Mouse (Mus musculus): ENCODE results near the gene Gm20532. TPM values are rescaled to one million over a fixed set of nuclear protein-coding genes. Genes with fewer than 3 reads are reported as not detected.

The Gm20532 gene
- polyA plus RNA-seq (2015; fragmentation: Nextera tagmentation; extraction: Ambion mirVana) = not detected in 2 replicates

GRCm38 (mm10) chr2:26586294-26587043 lies at the start of gene Gm20532:
Gene Gm20532 (plus strand): TSS chr2:26586639.
- no peaks in the 10 kb centered on the region for H3K36me3 ChIP-seq (ENCODE audit: poor library complexity, severe bottlenecking)
- H3K27me3 ChIP-seq = no peaks in the 10 kb centered on the region
- peak within 1 kb of the TSS; percentile 55 for H3K4me3 ChIP-seq
- ATAC-seq = peak; percentile 83
- H3K27ac ChIP-seq = peak within 1 kb of the TSS; percentile 31
- H3K4me2 ChIP-seq = peak within 1 kb of the TSS; percentile 73
- WGBS = under 1% methylated on average over 64 of the region's 65 CpGs
- peaks cover 15% of the 10 kb centered on the region; the same call in 1 of the 2 replicates for H3K4me1 ChIP-seq
- H3K9ac ChIP-seq = peak within 1 kb of the TSS; percentile 72
- no peaks in the 10 kb centered on the region for H3K9me3 ChIP-seq (replicated peaks)

- Histone ChIP-seq H3K4me2 (no peak overlapping the region), H3K27me3 (no peaks in the 10 kb centered on the region), H3K9me3 (replicated peaks) (no peaks in the 10 kb centered on the region), H3K4me1 (peaks cover 41% of the 10 kb centered on the region), H3K27ac (no peak overlapping the region), H3K36me3 (ENCODE audit: poor library complexity, severe bottlenecking) (no peaks in the 10 kb centered on the region), H3K4me3 (no peak overlapping the region), H3K9ac (no peak overlapping the region)
- no peak for ATAC-seq
- 73% methylated on average over 2 of the region's 2 CpGs for WGBS
Observed at GRCm38 (mm10) chr2:26539516-26539915, 46.9 kb upstream of the Gm20532 start.

GRCm38 (mm10) chr2:26540721-26541120 lies 45.7 kb upstream of the Gm20532 start:
- 25% methylated on average over 7 of the region's 7 CpGs for WGBS
- Histone ChIP-seq H3K9ac (peak overlapping the region; percentile 41; the same call in 1 of the 2 replicates), H3K4me2 (no peak overlapping the region), H3K9me3 (replicated peaks) (no peaks in the 10 kb centered on the region), H3K4me1 (peaks cover 29% of the 10 kb centered on the region), H3K27me3 (no peaks in the 10 kb centered on the region), H3K4me3 (no peak overlapping the region), H3K36me3 (ENCODE audit: poor library complexity, severe bottlenecking) (no peaks in the 10 kb centered on the region), H3K27ac (peak overlapping the region; percentile 0; the same call in 1 of the 2 replicates)
- 0 out of 2 replicates have a peak, but pooled peaks have one; percentile 8 for ATAC-seq

DNA sequence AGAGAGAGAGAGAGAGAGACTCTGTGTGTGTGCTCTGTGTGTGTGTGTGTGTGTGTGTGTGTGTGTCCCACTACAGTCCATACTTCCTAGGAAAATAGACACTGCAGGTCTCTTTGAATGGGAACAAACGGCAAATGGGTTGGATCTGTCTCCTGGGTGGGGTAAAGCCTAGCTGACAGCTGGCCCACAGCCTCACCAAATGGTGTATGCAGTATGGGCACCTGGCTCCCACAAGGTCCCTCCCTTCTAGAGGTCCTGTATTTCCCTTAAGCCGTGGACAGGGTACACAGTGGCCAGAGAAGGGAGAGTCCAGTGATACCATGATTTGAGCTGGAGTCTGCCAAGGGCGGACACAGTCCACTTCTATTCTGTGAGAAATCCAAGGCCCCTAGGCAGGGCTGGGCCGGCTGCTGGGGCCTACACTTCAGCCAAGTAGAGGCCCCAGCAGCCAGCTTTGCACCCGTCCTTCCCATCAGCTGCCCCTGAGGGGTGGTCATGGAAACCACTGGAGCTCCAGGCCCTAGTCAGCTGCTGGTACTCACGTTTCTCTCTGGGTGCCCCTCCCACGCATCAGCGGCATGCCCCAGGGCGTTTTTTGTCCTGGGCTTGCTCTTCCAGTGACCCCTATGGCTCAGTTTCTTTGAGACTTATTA lies 45.1 kb upstream of the Gm20532 start:
- no peak overlapping the region for H3K9ac ChIP-seq
- ATAC-seq = peak; percentile 68
- 39% methylated on average over 9 of the region's 9 CpGs for WGBS

GRCm38 (mm10) chr2:26543155-26543554 lies 43.3 kb upstream of the Gm20532 start:
- no peaks in the 10 kb centered on the region for H3K36me3 ChIP-seq (ENCODE audit: poor library complexity, severe bottlenecking)
- no peak overlapping the region for H3K27ac ChIP-seq
- H3K4me3 ChIP-seq = no peak overlapping the region
- 68% methylated on average over 4 of the region's 4 CpGs for WGBS
- H3K27me3 ChIP-seq = no peaks in the 10 kb centered on the region
- no peak for ATAC-seq
- no peak overlapping the region for H3K4me2 ChIP-seq
- H3K9ac ChIP-seq = no peak overlapping the region
- H3K9me3 ChIP-seq (replicated peaks) = no peaks in the 10 kb centered on the region
- H3K4me1 ChIP-seq = peaks cover 29% of the 10 kb centered on the region

More for the DNA sequence above, 45.1 kb upstream of the Gm20532 start:
- H3K27ac ChIP-seq = 0 out of 2 replicates have a peak overlapping the region, but pooled peaks have one; percentile 0
- peaks cover 23% of the 10 kb centered on the region for H3K4me1 ChIP-seq
- H3K9me3 ChIP-seq (replicated peaks) = no peaks in the 10 kb centered on the region
- no peak overlapping the region for H3K4me3 ChIP-seq
- H3K36me3 ChIP-seq (ENCODE audit: poor library complexity, severe bottlenecking) = no peaks in the 10 kb centered on the region
- no peaks in the 10 kb centered on the region for H3K27me3 ChIP-seq
- H3K4me2 ChIP-seq = no peak overlapping the region

DNA sequence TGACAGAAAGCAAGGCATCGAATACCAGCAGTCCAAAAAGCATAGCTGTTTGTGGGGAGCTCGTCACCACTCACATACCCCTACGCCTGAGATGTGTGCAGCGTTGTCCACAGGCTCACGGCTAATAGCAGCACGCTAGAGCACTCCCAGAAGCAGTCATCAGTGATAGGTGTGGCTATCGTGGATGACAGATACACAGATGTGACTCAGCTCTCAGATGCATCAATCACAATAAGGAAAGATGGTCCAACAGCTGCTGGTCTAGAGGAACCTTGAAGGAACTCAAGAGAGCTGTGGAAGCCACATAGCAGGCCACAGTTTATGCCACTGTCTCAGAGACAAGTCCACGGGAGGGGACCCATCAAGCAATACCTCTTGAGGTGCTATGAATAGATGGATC lies 42.7 kb upstream of the Gm20532 start:
- no peak overlapping the region for H3K4me3 ChIP-seq
- H3K9me3 ChIP-seq (replicated peaks) = no peaks in the 10 kb centered on the region
- H3K9ac ChIP-seq = no peak overlapping the region
- no peak overlapping the region for H3K27ac ChIP-seq
- no peak for ATAC-seq
- H3K4me1 ChIP-seq = peaks cover 29% of the 10 kb centered on the region
- H3K4me2 ChIP-seq = no peak overlapping the region
- WGBS = 91% methylated on average over 8 of the region's 8 CpGs
- no peaks in the 10 kb centered on the region for H3K27me3 ChIP-seq
- H3K36me3 ChIP-seq (ENCODE audit: poor library complexity, severe bottlenecking) = no peaks in the 10 kb centered on the region

DNA sequence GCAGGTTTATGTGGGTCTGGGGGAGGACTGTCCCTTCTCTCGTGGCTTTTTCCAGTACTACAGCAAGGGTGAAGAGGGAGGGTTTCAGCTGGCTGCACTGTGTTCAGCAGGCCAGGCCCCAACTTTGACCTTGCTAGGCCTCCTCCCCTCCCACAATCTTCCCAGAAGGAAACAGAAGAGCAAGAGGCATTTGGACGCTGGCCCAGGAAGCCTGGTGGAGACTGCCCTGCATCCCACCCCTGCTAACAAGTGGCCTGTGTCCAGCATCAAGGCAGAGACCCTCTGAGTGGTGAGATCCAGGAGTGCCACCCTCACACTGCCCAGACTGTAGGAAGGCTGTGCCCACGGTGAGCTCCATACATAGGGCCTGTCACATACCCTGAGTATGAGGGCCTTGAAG lies 42.2 kb upstream of the Gm20532 start:
- peaks cover 29% of the 10 kb centered on the region for H3K4me1 ChIP-seq
- H3K4me2 ChIP-seq = no peak overlapping the region
- ATAC-seq = no peak
- H3K36me3 ChIP-seq (ENCODE audit: poor library complexity, severe bottlenecking) = no peaks in the 10 kb centered on the region
- H3K4me3 ChIP-seq = no peak overlapping the region
- WGBS = 80% methylated on average over 3 of the region's 3 CpGs
- H3K9me3 ChIP-seq (replicated peaks) = no peaks in the 10 kb centered on the region
- no peak overlapping the region for H3K9ac ChIP-seq
- no peaks in the 10 kb centered on the region for H3K27me3 ChIP-seq
- H3K27ac ChIP-seq = no peak overlapping the region

GRCm38 (mm10) chr2:26547481-26547880 lies 39.0 kb upstream of the Gm20532 start:
- H3K9me3 ChIP-seq (replicated peaks) = no peaks in the 10 kb centered on the region
- peaks cover 21% of the 10 kb centered on the region for H3K4me1 ChIP-seq
- WGBS = 36% methylated on average over 2 of the region's 2 CpGs
- H3K27me3 ChIP-seq = no peaks in the 10 kb centered on the region
- no peak overlapping the region for H3K27ac ChIP-seq
- no peak for ATAC-seq
- no peaks in the 10 kb centered on the region for H3K36me3 ChIP-seq (ENCODE audit: poor library complexity, severe bottlenecking)
- no peak overlapping the region for H3K4me2 ChIP-seq
- H3K9ac ChIP-seq = no peak overlapping the region
- no peak overlapping the region for H3K4me3 ChIP-seq

DNA sequence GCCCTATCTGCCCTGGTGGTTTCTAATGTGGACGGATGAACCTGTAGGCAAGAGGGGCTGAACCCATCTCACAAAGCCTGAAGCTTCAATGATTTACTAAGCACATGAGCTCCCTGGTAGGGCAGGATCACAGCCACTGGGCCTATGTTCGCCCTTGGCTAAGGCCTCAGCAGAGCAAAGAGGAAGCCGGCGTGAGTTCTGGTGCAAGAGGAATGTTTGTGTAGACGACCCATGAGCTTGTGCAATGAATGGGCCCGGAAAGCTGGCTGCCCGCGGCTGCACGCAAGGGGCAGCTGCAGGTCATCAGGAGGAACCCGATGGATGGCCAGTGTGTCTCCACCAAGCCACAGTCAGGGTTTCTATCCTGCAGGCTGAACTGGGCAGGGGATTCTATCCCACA lies 36.6 kb upstream of the Gm20532 start:
- Histone ChIP-seq H3K4me2 (no peak overlapping the region), H3K4me3 (no peak overlapping the region), H3K9ac (no peak overlapping the region), H3K27ac (no peak overlapping the region), H3K27me3 (no peaks in the 10 kb centered on the region), H3K4me1 (peaks cover 21% of the 10 kb centered on the region), H3K9me3 (replicated peaks) (no peaks in the 10 kb centered on the region), H3K36me3 (ENCODE audit: poor library complexity, severe bottlenecking) (no peaks in the 10 kb centered on the region)
- WGBS = 90% methylated on average over 10 of the region's 10 CpGs
- ATAC-seq = no peak

DNA sequence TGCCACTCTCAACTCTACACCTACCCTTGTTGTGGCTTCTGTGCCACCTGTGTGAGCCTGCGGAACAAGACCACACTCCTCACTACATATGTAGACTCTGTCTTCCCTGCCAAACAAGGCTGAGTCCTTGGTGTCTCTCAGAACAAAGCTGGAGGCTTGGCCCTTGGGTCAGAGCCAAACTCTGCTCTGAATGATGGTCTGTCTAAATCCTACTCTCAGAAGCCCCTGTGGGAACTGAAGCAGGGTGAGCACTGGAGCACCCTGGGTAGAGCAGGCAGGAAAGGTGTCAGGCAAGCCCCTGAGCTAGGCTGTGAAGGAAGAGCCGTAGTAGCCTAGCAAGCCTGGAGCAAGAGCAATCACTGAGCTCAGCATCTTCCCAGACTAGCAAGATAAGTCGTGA lies 36.2 kb upstream of the Gm20532 start:
- WGBS = 67% methylated on average over 3 of the region's 3 CpGs
- Histone ChIP-seq H3K9ac (no peak overlapping the region), H3K4me2 (no peak overlapping the region), H3K27me3 (no peaks in the 10 kb centered on the region), H3K9me3 (replicated peaks) (no peaks in the 10 kb centered on the region), H3K4me3 (no peak overlapping the region), H3K36me3 (ENCODE audit: poor library complexity, severe bottlenecking) (no peaks in the 10 kb centered on the region), H3K4me1 (peaks cover 21% of the 10 kb centered on the region), H3K27ac (no peak overlapping the region)
- ATAC-seq = no peak

DNA sequence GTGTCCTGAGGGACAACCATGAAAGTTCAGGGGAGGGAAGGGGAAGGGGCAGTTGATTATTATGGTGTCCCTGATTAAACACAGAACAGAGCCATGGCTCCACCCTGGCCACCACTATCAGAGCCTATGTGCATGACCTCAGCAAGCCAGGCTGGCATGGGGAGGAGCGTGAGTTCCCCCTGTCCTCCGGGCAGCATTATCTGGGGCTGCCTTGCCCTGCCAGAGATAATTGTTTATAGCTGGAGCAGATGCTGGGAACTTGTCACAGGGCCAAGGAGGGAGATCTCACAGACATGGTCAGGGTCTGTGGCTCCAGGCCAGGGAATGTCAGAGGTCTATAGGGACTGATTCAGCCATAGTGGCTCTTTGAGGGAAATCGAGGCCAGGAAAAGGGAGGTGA lies 35.7 kb upstream of the Gm20532 start:
- Histone ChIP-seq H3K4me3 (no peak overlapping the region), H3K4me1 (peaks cover 21% of the 10 kb centered on the region)
- no peak for ATAC-seq

GRCm38 (mm10) chr2:26551446-26551845 lies 35.0 kb upstream of the Gm20532 start:
- WGBS = 72% methylated on average over 8 of the region's 8 CpGs
- Histone ChIP-seq H3K27ac (no peak overlapping the region), H3K9ac (no peak overlapping the region), H3K27me3 (no peaks in the 10 kb centered on the region), H3K9me3 (replicated peaks) (no peaks in the 10 kb centered on the region), H3K4me3 (no peak overlapping the region), H3K4me1 (peaks cover 21% of the 10 kb centered on the region), H3K36me3 (ENCODE audit: poor library complexity, severe bottlenecking) (no peaks in the 10 kb centered on the region), H3K4me2 (no peak overlapping the region)
- ATAC-seq = no peak

More for the DNA sequence above, 35.7 kb upstream of the Gm20532 start:
- Histone ChIP-seq H3K36me3 (ENCODE audit: poor library complexity, severe bottlenecking) (no peaks in the 10 kb centered on the region), H3K9me3 (replicated peaks) (no peaks in the 10 kb centered on the region), H3K27ac (no peak overlapping the region), H3K27me3 (no peaks in the 10 kb centered on the region), H3K9ac (no peak overlapping the region), H3K4me2 (no peak overlapping the region)
- 86% methylated on average over 3 of the region's 3 CpGs for WGBS

All from forebrain, embryonic 13.5 days (tissue).